Mouse (Mus musculus): ENCODE data around the gene Prpsap1. TPM values are rescaled to one million over a fixed set of nuclear protein-coding genes. Genes with fewer than 3 reads are reported as not detected.

The Prpsap1 gene
- polyA plus RNA-seq, 1 experiment from 2014 or later = 64.4 TPM

GRCm38 (mm10) chr11:116434287-116434966, 59.6 kb downstream of the Prpsap1 start:
- ATAC-seq = peak; percentile 9; the same call in 1 of the 2 replicates
- H3K9me3 ChIP-seq (ENCODE audit: low read length) = no peaks in the 10 kb centered on the region
- peak overlapping the region; percentile 90 for H3K4me2 ChIP-seq (ENCODE audit: low read depth, low read length)
- DNase-seq = peak; percentile 81
- H3K36me3 ChIP-seq (replicated peaks; ENCODE audit: insufficient read depth, low read length) = peaks cover 35% of the 10 kb centered on the region
- peaks cover 52% of the 10 kb centered on the region for H3K4me1 ChIP-seq (ENCODE audit: insufficient read depth)
- under 1% methylated on average over 31 of the region's 67 CpGs for WGBS (ENCODE audit: insufficient replicate concordance)
- peak overlapping the region; percentile 95 for H3K9ac ChIP-seq (replicated peaks)
- H3K27me3 ChIP-seq (ENCODE audit: insufficient read depth, low read length) = no peaks in the 10 kb centered on the region
- TF ChIP-seq EP300 (IDR thresholded peaks at IDR 0.05; ENCODE audit: low read depth) (no peak), CTCF (IDR thresholded peaks at IDR 0.05; ENCODE audit: low read depth) (no peak)
- peak overlapping the region; percentile 98 for H3K27ac ChIP-seq (ENCODE audit: low read depth)
- H3K4me3 ChIP-seq (ENCODE audit: low read depth, low read length) = peak overlapping the region; percentile 85

GRCm38 (mm10) chr11:116433356-116434286, 60.4 kb downstream of the Prpsap1 start, which contains the start of gene Ubald2:
TSS of gene Ubald2 (plus strand) at chr11:116434094.
- H3K9ac ChIP-seq (replicated peaks) = peak within 1 kb of the TSS; percentile 95
- H3K4me1 ChIP-seq (ENCODE audit: insufficient read depth) = peaks cover 60% of the 10 kb centered on the region
- peak within 1 kb of the TSS; percentile 85 for H3K4me3 ChIP-seq (ENCODE audit: low read depth, low read length)
- DNase-seq (peak; percentile 99), ATAC-seq (peak; percentile 96)
- 4% methylated on average over 40 of the region's 66 CpGs for WGBS (ENCODE audit: insufficient replicate concordance)
- no peaks in the 10 kb centered on the region for H3K9me3 ChIP-seq (ENCODE audit: low read length)
- H3K27me3 ChIP-seq (ENCODE audit: insufficient read depth, low read length) = no peaks in the 10 kb centered on the region
- H3K36me3 ChIP-seq (replicated peaks; ENCODE audit: insufficient read depth, low read length) = peaks cover 29% of the 10 kb centered on the region
- peak within 1 kb of the TSS; percentile 90 for H3K4me2 ChIP-seq (ENCODE audit: low read depth, low read length)
- H3K27ac ChIP-seq (ENCODE audit: low read depth) = peak within 1 kb of the TSS; percentile 98
- TF ChIP-seq EP300 (IDR thresholded peaks at IDR 0.05; ENCODE audit: low read depth) = peak; percentile 58; the same call in 1 of the 2 replicates
- no peak for TF ChIP-seq CTCF (IDR thresholded peaks at IDR 0.05; ENCODE audit: low read depth)

GRCm38 (mm10) chr11:116432593-116433355, 61.2 kb downstream of the Prpsap1 start:
- no peak for TF ChIP-seq CTCF (IDR thresholded peaks at IDR 0.05; ENCODE audit: low read depth)
- TF ChIP-seq EP300 (IDR thresholded peaks at IDR 0.05; ENCODE audit: low read depth) = no peak

GRCm38 (mm10) chr11:116432127-116432526, 61.9 kb downstream of the Prpsap1 start:
- 71% methylated on average over 6 of the region's 6 CpGs for WGBS (ENCODE audit: insufficient replicate concordance)
- H3K4me1 ChIP-seq (ENCODE audit: insufficient read depth) = peaks cover 55% of the 10 kb centered on the region
- H3K36me3 ChIP-seq (replicated peaks; ENCODE audit: insufficient read depth, low read length) = peaks cover 22% of the 10 kb centered on the region
- H3K27me3 ChIP-seq (ENCODE audit: insufficient read depth, low read length) = no peaks in the 10 kb centered on the region
- H3K4me3 ChIP-seq (ENCODE audit: low read depth, low read length) = no peak overlapping the region
- H3K4me2 ChIP-seq (ENCODE audit: low read depth, low read length) = no peak overlapping the region
- DNase-seq = no peak
- H3K9me3 ChIP-seq (ENCODE audit: low read length) = no peaks in the 10 kb centered on the region
- H3K27ac ChIP-seq (ENCODE audit: low read depth) = no peak overlapping the region
- no peak for ATAC-seq
- no peak overlapping the region for H3K9ac ChIP-seq (replicated peaks)
- TF ChIP-seq CTCF (IDR thresholded peaks at IDR 0.05; ENCODE audit: low read depth) = no peak
- no peak for TF ChIP-seq EP300 (IDR thresholded peaks at IDR 0.05; ENCODE audit: low read depth)

More at GRCm38 (mm10) chr11:116432593-116433355, 61.2 kb downstream of the Prpsap1 start:
- no peaks in the 10 kb centered on the region for H3K27me3 ChIP-seq (ENCODE audit: insufficient read depth, low read length)
- no peak overlapping the region; the same call in 1 of the 2 replicates for H3K9ac ChIP-seq (replicated peaks)
- peaks cover 28% of the 10 kb centered on the region for H3K36me3 ChIP-seq (replicated peaks; ENCODE audit: insufficient read depth, low read length)
- peak overlapping the region; percentile 59 for H3K4me2 ChIP-seq (ENCODE audit: low read depth, low read length)
- H3K4me1 ChIP-seq (ENCODE audit: insufficient read depth) = peaks cover 62% of the 10 kb centered on the region
- H3K4me3 ChIP-seq (ENCODE audit: low read depth, low read length) = no peak overlapping the region
- H3K9me3 ChIP-seq (ENCODE audit: low read length) = no peaks in the 10 kb centered on the region
- ATAC-seq (no peak), DNase-seq (no peak)
- no peak overlapping the region; the same call in 1 of the 2 replicates for H3K27ac ChIP-seq (ENCODE audit: low read depth)
- 65% methylated on average over 8 of the region's 8 CpGs for WGBS (ENCODE audit: insufficient replicate concordance)

- Histone ChIP-seq H3K9ac (replicated peaks) (0 out of 2 replicates have a peak overlapping the region, but pooled peaks have one; percentile 34), H3K4me2 (ENCODE audit: low read depth, low read length) (peak overlapping the region; percentile 31), H3K27me3 (ENCODE audit: insufficient read depth, low read length) (no peaks in the 10 kb centered on the region), H3K4me3 (ENCODE audit: low read depth, low read length) (peak overlapping the region; percentile 22; the same call in 1 of the 2 replicates), H3K36me3 (replicated peaks; ENCODE audit: insufficient read depth, low read length) (peaks cover 16% of the 10 kb centered on the region), H3K4me1 (ENCODE audit: insufficient read depth) (peaks cover 50% of the 10 kb centered on the region), H3K27ac (ENCODE audit: low read depth) (no peak overlapping the region), H3K9me3 (ENCODE audit: low read length) (no peaks in the 10 kb centered on the region)
- DNase-seq (no peak), ATAC-seq (no peak)
- WGBS (ENCODE audit: insufficient replicate concordance) = 56% methylated on average over 11 of the region's 11 CpGs
- TF ChIP-seq CTCF (IDR thresholded peaks at IDR 0.05; ENCODE audit: low read depth) = no peak
- TF ChIP-seq EP300 (IDR thresholded peaks at IDR 0.05; ENCODE audit: low read depth) = no peak
These were observed 62.4 kb downstream of the Prpsap1 start for GRCm38 (mm10) chr11:116431428-116432077.
